Mouse (Mus musculus): ENCODE results near the gene Usp24. TPM values are rescaled to one million over a fixed set of nuclear protein-coding genes. Genes with fewer than 3 reads are reported as not detected.

Gene Usp24
- total and polyA plus RNA-seq, 3 experiments = 10.7 to 34.0 (median 32.9) TPM

Other genes with a start within 250 kb of the Usp24 start
- under 1 TPM in 1 of 2 experiments, not detected in 1; 0.12 TPM for gene Pcsk9, start 148.1 kb downstream of the Usp24 start, total RNA-seq (2021)
- gene Pcsk9, start 148.1 kb downstream of the Usp24 start, polyA plus RNA-seq (2012; rRNA removed) = 0.23 and 0.31 TPM in 2 replicates
- not detected for gene Bsnd, start 176.1 kb downstream of the Usp24 start, total RNA-seq (2021)
- 0.07 and 0.08 TPM in 2 replicates for gene Bsnd, start 176.1 kb downstream of the Usp24 start, polyA plus RNA-seq (2012; rRNA removed)
- gene Dhcr24, start 244.8 kb downstream of the Usp24 start, total RNA-seq (2021) = 100 to 1,000 TPM in 1 of 2 experiments, 10 to 100 TPM in 1; 86.6 to 366 TPM
- gene Dhcr24, start 244.8 kb downstream of the Usp24 start, polyA plus RNA-seq (2012; rRNA removed) = 253 and 508 TPM in 2 replicates